Mouse (Mus musculus) bone marrow, adult 2 months (tissue): Measurements from ENCODE around the gene Cd300lf.

Experiments
- CTCF ChIP-seq: fragments of 200-500 bp; IDR thresholded peaks from 2 replicates; pipeline ENCODE4 v1.5.1; 2011; ENCODE audit warnings: low read length, control low read depth; ENCODE audit not compliant: control insufficient read depth, insufficient read depth
- POLR2A ChIP-seq: fragments of 200-500 bp; IDR thresholded peaks from 2 replicates; pipeline ENCODE4 v1.6.1; 2011; ENCODE audit warnings: low read depth, mild to moderate bottlenecking, control low read depth, low read length, borderline replicate concordance; ENCODE audit not compliant: control insufficient read depth

- TF ChIP-seq CTCF (no peak), POLR2A (no peak)
These were observed 58.4 kb downstream of the Cd300lf start for GRCm38 (mm10) chr11:115075407-115075806.
